Mouse (Mus musculus): ENCODE measurements at regions not wholly inside any gene's neighbourhood (a gene's known extent, or its start where the extent isn't known, plus 50 kb on each side); places are given as distances from the start of the nearest gene placed in this dataset.

DNA sequence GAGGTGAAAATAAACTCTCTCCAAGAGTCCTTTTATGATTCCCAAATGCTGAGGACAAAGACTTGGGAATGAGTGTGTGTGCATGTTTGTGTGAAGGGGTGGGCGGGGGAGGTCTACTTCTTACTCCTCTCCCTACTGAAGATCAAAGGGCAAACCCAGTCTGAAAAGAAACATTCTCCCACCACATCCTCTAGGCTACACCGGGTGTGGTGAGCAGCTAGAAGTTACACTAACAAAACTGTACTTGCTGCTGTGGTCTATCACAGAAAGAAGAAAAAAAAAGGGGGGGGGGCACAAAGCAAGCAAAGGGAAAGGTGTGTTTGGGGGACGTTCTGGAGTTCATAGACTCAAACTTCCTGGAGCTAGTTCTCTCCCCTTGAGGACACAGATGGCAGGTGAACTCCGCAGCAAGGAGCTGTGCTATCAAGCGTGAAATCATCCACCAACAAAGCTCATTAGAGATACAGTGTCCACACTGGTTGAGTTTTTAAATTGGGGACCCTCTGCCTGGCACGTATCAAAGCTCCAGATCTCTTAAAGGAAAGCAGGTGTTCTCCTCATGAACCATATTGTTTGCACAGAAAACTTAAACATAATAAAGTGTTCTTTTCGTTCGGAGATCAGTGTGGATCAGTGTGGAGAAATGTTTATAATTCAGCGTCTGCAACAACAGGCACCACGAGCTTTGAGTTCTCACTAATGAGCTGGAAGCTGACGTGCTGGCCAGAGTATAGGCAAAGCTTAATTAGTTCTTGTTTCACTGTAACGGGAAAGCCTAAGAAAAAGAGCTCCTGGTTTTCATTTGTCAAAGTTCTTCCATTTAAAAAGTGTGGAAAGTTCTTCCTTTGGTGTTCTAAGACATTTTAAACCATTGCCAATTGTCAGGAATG is 280.7 kb upstream of the Htr2a start:
- ATAC-seq (ENCODE audit: low TSS enrichment) = no peak

GRCm38 (mm10) chr14:74384481-74384880 is 256.2 kb upstream of the Htr2a start:
- no peak for ATAC-seq (ENCODE audit: low TSS enrichment)

GRCm38 (mm10) chr14:74392419-74392818 is 248.2 kb upstream of the Htr2a start:
- no peak for ATAC-seq (ENCODE audit: low TSS enrichment)

GRCm38 (mm10) chr14:74397202-74397601 is 243.4 kb upstream of the Htr2a start:
- ATAC-seq (ENCODE audit: low TSS enrichment) = no peak

DNA sequence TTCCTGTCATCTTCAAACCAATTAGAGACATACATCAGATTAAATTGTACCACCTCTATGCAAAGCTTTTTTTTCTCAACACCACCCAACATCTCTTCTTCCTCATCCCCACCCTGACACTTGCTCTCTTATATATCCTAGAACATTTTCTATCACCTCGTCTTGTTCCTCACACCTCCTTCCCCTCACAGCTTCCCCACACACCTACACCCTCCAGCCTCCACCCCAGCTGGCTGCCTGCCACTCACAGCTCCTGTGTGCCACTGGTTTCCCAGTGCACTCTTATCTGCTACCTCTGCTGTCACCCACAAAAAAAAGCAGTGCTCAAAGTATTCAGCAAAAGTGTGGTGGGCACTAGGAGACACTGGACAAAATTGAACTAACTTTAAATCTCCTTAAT is 231.2 kb upstream of the Htr2a start:
- peak; percentile 87 for ATAC-seq (ENCODE audit: low TSS enrichment)

DNA sequence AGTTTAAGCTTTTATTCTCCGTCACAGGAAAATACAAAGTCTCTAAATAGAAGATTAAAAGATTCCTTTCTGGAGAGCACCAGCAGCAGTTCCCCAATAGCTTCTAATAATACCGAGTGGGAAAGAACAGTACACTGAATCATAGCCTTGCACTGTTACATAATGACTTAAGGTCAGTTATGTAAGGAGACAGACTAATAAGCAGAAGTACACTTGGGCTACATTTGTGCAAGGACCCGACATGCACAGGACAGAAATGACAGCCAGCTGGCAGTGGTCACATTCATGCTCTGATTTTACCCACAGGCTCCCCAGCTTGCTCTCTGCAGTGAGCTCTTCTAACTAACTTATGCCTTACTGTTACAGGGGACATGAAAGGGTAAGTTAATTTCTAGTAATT is 212.4 kb upstream of the Htr2a start:
- peak; percentile 59 for ATAC-seq (ENCODE audit: low TSS enrichment)

DNA sequence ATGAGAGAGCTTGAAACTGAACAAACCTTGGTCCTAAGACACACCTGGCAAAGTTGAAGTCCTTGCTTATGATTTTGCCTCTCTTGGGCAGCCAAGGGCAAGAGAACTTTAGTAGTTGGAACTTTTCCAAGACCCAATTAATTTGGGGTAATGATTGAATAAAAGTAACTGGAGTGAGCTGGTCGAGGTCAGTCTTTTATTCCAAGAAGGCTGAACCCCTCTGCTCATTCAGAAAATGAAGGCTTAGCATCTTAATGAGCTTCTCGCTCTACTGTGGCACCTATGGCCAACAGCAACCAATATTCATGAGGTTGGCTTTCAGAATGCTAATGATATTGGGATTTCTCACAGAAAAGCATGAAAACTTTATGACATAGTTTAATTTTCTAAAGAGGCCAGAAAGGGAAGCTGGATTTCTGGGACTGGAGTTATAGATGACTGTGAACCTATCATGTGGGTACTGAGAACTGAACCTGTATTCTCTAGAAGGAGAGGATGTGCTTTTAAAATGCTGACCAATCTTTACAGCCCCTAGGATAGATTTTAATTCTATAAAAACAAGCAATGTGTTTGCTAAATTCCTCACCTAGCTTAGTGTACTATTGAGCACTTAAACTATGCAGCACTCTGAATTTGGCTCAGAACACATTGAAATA is 176.5 kb upstream of the Htr2a start:
- no peak for ATAC-seq (ENCODE audit: low TSS enrichment)

DNA sequence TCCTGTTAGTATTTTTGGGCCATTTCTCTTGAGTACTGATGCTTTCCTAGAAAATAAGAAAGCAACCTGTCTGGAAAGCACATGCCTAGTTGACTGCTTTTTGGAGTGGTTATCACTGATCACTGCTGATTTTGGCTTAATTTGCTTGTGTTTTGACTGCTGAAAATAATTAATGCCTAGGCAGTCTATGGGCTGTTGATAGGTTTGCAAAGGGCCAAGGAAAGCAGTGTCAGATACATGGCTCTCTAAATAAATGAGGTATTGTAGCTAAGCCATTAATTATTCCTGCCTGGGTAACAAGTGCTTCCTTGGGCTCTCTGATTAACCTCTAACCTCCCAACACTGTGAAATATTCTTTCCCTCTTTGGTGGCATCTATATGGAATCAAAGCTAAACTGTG is 145.1 kb upstream of the Htr2a start:
- no peak for ATAC-seq (ENCODE audit: low TSS enrichment)

GRCm38 (mm10) chr14:74511521-74511920 is 129.1 kb upstream of the Htr2a start:
- ATAC-seq (ENCODE audit: low TSS enrichment) = no peak

DNA sequence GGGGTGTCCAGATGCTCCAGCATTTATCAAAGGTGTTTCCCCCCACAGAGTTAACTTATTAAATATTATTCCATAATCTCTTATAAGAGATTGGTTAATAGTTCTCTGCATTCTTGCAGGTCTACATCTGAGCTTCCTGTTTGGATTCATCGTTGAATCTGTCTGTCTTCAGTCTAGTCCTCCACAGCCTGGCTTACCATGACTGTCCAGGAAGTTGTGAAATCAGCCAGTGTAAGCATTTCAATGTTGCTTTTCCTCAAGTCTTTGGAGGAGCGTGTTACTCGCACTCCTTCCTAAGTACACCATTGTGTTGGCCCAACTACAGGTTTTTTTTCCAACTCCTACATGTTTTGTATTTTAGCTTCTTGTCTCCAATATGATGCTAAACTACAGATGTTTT is 124.2 kb upstream of the Htr2a start:
- no peak for ATAC-seq (ENCODE audit: low TSS enrichment)

- no peak for ATAC-seq (ENCODE audit: low TSS enrichment)
Measured at GRCm38 (mm10) chr14:74519531-74519930, 121.1 kb upstream of the Htr2a start.

DNA sequence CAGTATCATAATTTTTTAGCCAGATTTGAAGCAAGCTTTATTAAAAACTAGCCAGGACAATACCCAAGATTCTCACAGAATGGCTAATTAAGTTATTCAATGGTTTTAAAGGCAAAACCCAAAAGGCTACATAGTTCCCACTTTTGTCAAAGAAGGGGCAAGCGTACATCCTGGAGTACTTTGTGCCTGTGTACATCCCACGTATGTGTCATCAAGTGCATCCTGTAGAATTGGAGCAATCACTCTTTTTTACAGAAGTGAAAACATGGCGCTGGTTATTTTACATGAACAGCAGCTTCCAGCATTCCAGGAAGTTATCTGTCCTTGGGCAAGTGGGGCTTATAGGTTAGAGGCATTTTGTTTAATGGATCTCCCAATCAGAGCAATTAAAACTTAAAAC is 119.0 kb upstream of the Htr2a start:
- ATAC-seq (ENCODE audit: low TSS enrichment) = no peak

DNA sequence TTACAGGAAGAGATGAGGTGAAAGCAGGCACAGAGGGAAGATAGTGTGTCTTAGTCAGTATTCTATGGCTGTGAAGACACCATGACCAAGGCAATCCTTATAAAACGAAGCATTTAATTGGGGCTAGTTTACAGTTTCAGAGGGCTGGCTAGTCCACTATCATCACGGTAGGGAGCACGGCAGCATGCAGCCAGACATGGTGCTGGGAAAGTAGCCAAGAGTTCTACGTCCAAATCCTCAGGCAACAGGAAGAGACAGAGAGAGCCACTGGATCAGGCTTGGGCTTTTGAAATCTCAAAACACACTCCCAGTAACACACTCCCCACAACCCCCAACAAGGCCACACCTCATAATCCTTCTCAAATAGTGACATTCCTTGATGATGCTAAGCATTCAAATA is 113.4 kb upstream of the Htr2a start:
- ATAC-seq (ENCODE audit: low TSS enrichment) = no peak

DNA sequence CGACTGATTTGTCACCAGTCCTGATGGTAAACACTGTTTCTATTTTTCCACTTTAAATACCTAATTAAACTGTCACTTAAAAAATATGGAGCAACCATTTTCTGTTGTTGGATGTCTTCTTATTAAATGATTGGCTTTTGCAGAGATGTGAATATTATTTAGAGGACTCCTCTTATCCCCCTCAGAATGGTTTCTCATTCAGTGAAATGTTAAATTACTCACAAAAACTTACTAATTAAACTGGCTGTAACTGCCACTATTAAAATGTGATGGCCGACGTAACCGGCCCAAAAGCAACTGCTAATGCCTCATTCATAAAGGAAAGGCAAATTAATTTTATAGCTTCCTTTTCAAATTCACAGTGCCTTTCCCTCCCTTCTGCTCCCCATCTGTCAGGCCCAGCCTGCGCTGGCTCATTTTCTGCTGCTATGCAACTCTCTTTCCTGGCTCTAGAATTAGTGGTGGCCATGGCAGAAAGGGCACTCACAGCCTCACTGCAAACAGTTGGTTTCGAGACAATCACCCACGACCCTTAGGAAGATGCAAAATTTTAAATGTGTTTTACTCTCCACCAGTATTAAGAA is 111.2 kb upstream of the Htr2a start:
- no peak for ATAC-seq (ENCODE audit: low TSS enrichment)

- peak; percentile 94 for ATAC-seq (ENCODE audit: low TSS enrichment)
Measured at GRCm38 (mm10) chr14:74538187-74538586, 102.5 kb upstream of the Htr2a start.

DNA sequence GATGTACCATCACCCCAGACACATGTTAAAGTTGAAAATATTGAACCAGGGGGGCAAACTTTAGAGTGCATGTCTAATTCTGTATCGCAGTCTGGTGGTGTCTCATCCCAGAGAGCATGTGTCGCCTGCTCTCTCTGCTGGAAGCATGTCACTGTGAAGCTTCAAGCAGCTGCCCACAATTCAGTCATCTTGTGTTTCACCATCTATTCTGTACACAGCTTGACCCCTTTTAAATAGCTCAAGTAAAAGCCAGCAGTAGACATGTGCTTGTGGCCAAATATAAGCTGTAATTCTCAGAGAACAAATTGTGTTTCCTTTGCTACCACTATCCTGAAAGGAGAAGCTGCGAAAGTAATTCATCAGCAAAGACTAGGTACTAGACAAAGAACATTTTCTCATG is 96.6 kb upstream of the Htr2a start:
- ATAC-seq (ENCODE audit: low TSS enrichment) = no peak

GRCm38 (mm10) chr14:74551091-74551490 is 89.5 kb upstream of the Htr2a start:
- ATAC-seq (ENCODE audit: low TSS enrichment) = no peak

GRCm38 (mm10) chr14:74553636-74554035 is 87.0 kb upstream of the Htr2a start:
- no peak for ATAC-seq (ENCODE audit: low TSS enrichment)

DNA sequence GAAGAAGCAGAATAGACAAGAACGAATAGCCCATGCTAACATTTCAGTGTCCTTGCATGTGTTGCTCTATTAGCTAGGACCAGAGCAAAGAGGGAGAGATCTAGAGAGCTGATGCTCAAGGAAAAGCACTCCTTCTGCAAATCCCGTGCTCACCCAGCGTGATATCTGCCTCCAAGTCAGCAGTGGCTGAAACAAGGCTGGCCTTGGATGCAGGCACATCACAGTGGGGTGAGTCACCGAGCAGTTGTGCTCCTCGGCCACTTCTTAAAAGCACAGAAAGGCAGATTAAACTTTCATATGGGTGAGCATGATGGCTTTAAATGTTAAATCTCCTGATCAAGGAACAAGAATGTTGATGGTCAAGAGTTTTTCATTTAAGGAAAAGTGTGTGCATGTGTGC is 82.3 kb upstream of the Htr2a start:
- no peak for ATAC-seq (ENCODE audit: low TSS enrichment)

Measured in frontal cortex, adult (tissue).